Mouse (Mus musculus) MEL (cell line): ENCODE results near the gene Diaph2.

Experiments
- E2F4 ChIP-seq: IDR thresholded peaks from 2 replicates; pipeline ENCODE4 v1.6.1; 2011; ENCODE audit warnings: low read depth, low read length, improper control_type of control experiment, borderline replicate concordance
- POLR2A ChIP-seq, 2 experiments: IDR thresholded peaks; 2 replicates each; pipeline ENCODE4 v1.6.1; 2011 to 2012; ENCODE audit warnings: low read length in 2 of 2, mild to moderate bottlenecking in 2 of 2, control low read depth in 1 of 2, improper control_type of control experiment in 1 of 2, low read depth in 1 of 2, moderate library complexity in 1 of 2; ENCODE audit not compliant: control insufficient read depth in 1 of 2, insufficient read depth in 1 of 2, poor library complexity in 1 of 2

GRCm38 (mm10) chrX:130189250-130189649 lies 439.7 kb downstream of the Diaph2 start:
- TF ChIP-seq E2F4 (no peak), POLR2A (IDR thresholded peaks at IDR 0.05; ENCODE audit: control insufficient read depth in 1 of 2, insufficient read depth in 1 of 2, low read depth in 1 of 2, low read length in 2 of 2, poor library complexity in 1 of 2) (no peak)
